Mouse (Mus musculus): Measurements from ENCODE around the gene Psmb1.

DNA sequence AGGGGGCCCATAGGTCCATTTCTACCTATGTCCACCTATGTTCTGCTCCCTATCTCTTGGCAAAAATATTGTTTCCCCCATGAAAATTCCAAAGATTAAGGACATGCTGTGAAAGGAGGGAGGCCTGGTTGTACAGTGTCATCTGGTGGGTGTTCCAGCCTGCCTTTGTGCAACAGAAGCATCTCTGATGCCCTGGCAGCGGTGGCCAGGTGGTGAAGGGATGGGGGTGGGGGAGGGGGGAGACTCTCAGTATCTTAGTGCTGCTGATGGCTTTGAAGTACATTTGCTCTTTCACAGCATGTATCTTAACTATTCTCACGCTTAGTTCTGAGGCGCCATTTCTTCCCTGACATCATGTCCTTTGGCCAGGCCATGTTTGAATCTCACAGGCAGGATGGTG is 54.1 kb downstream of the Psmb1 start:
- TF ChIP-seq POLR2A (IDR thresholded peaks at IDR 0.05; ENCODE audit: extremely low read depth, insufficient read depth, low read length) (no peak), CTCF (IDR thresholded peaks at IDR 0.05; ENCODE audit: extremely low read depth, insufficient read depth, low read length) (no peak)

Measured in cortical plate, adult 2 months (tissue).